Mouse (Mus musculus) layer of hippocampus, adult 8-10 months (tissue): ENCODE data around the gene Insig2. TPM values are rescaled to one million over a fixed set of nuclear protein-coding genes. Genes with fewer than 3 reads are reported as not detected.
A peak's percentile ranks its signal among the peaks of the same experiment; 100 is the strongest.

Experiments used
- DNase-seq, 2 experiments: peaks; one replicate each; pipeline ENCODE4 v3.0.0; 2022; ENCODE audit warnings: low spot score in 2 of 2
- total RNA-seq, 4 experiments: library from RNA; stranded (reverse); gene quantifications; 2 replicates each; pipeline ENCODE4 v1.2.4; 2022

Insig2 gene
- total RNA-seq, 4 experiments from 2014 or later, result 61.8 to 92.0 (median 70.9) TPM

DNA sequence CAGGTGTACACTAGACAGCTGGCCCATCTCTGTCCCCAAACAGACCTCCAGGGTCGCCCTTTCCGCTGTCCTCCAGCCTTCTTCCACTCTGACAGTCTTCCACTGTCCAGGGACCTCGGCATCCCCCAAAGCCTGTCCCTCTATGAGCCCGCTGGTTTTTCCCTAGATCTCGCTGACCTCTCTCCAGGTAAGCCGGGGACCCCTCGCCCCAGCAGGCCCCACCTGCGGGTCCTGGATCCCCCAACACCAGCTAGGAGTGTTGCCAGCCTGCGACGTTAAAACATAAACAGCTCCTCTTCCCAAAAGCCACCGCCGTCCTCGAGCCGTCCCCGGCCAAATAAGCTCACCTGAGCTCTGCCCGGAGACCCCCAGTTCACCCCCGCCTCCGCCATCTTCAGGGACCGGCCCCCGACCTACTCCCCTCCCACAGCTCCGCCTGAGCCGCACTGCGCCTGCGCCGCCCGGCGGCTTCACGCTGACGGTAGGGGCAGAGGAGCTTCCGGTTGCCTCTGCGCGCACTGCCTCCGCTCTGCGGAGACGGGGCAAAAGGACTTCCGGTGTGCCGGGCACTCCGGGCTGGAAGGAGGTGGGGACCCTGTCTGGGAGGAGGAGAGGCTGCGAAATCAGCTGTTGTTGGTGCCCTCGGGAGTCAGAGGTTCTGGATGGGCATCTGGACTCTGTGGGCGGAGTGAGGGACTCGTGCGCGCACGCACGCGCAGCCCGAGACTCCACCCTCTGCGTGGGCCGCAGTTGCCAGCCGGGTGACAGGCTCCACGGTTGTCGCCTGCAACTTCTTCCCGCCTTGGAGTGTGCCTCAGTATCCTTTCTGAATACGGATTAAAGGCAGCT is 4.8 kb downstream of the Insig2 start:
- DNase-seq, result peak; percentile 88

DNA sequence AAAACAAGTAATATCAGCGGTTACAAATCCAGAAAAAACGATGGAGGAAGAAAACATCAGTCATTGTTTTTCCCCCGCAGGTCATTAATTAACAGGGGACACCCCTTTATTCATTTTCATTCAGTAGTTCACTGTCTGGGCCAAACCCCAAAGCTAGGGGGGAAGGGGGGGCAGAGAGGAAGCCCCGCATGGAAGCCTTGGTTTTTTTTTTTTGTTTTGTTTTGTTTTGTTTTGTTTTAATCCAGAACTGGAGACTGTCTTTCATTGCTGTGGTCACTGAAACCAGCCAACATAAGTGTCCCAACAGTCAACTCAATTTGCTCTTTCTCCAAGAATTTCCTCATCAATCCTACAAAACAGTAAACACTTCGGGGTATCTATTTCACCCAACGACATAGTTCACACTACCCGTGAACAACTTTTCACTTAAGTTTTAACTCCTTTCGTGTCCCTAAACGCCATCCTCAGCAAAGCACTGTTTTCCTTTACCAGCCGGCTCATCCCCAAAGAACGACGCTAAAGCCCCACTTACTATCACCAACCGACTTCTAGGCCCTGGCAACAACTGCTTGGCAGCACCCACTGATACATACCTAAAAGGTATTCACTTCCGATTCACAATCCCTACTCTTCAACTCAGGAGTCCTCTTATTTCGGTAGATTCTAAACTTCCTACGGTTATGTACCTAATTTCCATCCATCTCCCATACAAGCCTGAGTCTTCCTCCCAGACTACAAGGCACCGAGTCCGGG is 5.6 kb downstream of the Insig2 start:
- no peak for DNase-seq

DNA sequence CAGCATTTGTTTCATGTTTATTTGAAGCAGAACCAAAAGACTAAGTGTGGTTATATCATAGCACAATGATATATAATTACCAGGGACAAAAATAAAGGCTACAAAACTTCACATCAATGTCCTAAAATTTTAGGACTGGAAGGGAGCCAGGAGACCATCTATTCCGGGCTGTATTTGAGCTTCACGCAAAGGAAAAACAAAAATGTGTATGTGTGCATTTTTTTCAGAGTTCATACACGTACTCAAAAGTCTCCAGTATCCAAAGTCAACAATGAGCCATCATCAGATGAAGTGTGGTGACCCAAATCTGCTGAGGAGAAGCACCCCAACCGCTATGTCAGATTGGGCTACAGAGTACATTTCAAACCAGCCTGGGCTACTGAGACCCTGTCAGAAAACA is 8.9 kb downstream of the Insig2 start:
- DNase-seq, result no peak

DNA sequence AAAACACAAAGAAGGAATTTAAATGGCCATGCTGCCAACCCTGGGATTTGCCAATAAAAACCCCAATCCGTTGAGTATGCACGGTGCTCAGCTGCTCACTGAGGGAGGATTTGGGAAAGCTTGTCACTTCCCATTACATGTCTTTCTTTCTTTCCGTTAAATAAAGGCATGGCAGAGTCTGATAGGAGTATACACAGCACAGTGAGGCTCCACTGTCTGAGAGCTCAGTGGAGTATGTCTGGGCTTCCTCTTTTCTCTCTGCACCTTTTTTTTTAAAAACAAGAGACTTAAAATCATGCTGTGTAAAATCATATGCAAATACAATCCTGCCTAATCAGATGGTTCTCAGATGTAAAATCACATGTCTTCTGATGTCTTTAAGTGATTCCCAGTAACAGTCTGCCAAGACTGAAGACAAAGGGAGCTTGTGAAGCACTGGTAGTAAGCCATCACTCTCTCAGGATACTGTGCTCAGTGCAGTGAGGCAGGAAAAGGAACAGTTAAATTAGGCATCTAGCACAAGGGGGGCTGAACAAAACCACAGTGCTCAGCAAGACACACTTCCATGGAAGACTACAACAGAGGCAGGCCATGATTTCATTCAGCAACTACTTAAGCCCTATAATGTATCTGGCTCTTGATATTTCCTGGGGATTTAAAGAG is 17.5 kb downstream of the Insig2 start:
- no peak for DNase-seq

GRCm38 (mm10) chr1:121313181-121313580 is 19.2 kb downstream of the Insig2 start:
- no peak for DNase-seq

GRCm38 (mm10) chr1:121312326-121312725 is 20.1 kb downstream of the Insig2 start:
- no peak for DNase-seq

- peak; percentile 29 to 33 for DNase-seq
Observed at GRCm38 (mm10) chr1:121296717-121297255, 35.6 kb downstream of the Insig2 start.

- no peak for DNase-seq
Observed at GRCm38 (mm10) chr1:121293571-121293970, 38.8 kb downstream of the Insig2 start.

DNA sequence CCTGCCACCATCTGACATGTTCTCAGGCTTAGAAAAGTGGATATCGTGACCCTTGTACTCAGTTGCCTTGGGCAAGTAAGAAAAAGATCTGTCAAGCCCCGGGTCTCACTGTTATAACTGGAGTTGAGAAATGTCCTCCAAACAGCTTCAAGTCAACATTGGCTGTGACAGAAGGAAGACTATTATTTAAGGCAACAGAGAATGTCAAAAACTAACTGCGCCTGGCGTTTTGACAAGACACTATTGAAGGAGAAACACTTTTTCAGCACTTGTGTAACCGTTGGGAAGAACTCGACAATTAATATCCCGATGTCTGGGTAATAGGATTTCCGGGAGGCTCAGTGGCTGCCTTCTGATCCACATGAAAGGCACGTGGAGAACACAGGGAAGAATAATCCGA is 41.5 kb downstream of the Insig2 start:
- DNase-seq, result peak in 1 of 2 experiments; percentile 32

GRCm38 (mm10) chr1:121290340-121290739 is 42.0 kb downstream of the Insig2 start:
- peak; percentile 34 to 53 for DNase-seq

DNA sequence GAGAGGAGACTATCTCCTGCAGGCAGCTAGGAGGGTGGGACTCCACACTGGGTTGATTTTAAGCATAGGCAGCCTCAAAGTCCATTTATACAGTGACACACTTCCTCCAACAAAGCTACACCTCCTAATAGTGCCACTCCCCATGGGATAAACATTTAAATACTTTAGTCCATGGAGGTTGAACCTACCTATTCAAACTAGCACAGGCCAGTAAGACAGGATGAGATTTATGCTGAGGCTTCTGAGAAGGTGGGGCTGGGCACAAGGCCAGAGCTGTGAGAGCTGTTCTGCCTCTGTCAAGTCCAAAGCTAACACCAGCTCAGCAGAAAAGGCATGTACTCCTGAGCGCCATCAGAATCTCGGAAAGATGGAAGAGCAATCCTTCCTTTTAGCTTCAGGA is 48.2 kb downstream of the Insig2 start:
- DNase-seq, result no peak

DNA sequence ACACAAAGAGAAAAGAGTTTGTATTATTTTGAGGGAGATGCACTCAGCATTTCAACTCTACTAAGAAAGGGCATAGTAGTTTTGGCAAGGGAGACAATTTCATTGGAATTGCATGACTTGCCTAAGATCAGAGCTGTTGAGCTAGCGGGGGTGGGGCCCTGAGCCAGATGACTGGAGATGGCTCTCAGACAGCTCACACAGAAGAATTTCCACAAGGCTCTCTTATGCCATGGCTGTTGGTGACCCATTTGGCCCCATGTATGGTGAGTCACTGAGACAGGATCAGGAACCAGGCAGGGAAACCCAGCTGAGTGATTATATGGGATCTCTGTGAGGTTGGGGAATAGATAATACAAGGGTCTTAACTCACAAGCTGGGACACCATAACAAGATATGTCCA is 51.9 kb downstream of the Insig2 start:
- no peak for DNase-seq

- no peak for DNase-seq
Observed at GRCm38 (mm10) chr1:121278370-121278769, 54.0 kb downstream of the Insig2 start.

GRCm38 (mm10) chr1:121277466-121277865 is 54.9 kb downstream of the Insig2 start:
- no peak for DNase-seq

- no peak for DNase-seq
Observed at GRCm38 (mm10) chr1:121275961-121276506, 56.4 kb downstream of the Insig2 start.

GRCm38 (mm10) chr1:121260171-121260741 is 72.1 kb downstream of the Insig2 start:
- DNase-seq, result no peak

Other genes starting within 250 kb of the Insig2 start
- gene Ccdc93, start 98.5 kb upstream of the Insig2 start, total RNA-seq, result 10 to 100 TPM; 31.7 to 38.1 (median 34.2) TPM
- 1 to 10 TPM; 6.3 to 7.2 (median 6.7) TPM for gene Htr5b, start 195.9 kb upstream of the Insig2 start, total RNA-seq
- gene Ddx18, start 235.4 kb upstream of the Insig2 start, total RNA-seq, result 10 to 100 TPM; 24.0 to 29.4 (median 26.5) TPM